Mouse (Mus musculus) ES-Bruce4 (cell line): ENCODE measurements around the gene Trcg1.

Experiments used
- EP300 ChIP-seq: IDR thresholded peaks from 2 replicates; pipeline ENCODE4 v1.6.1; 2011; ENCODE audit warnings: low read depth, low read length; ENCODE audit not compliant: insufficient read depth
- POLR2A ChIP-seq: IDR thresholded peaks from one replicate; pipeline ENCODE4 v1.8.1; 2011; ENCODE audit warnings: low read length; ENCODE audit not compliant: insufficient read depth

DNA sequence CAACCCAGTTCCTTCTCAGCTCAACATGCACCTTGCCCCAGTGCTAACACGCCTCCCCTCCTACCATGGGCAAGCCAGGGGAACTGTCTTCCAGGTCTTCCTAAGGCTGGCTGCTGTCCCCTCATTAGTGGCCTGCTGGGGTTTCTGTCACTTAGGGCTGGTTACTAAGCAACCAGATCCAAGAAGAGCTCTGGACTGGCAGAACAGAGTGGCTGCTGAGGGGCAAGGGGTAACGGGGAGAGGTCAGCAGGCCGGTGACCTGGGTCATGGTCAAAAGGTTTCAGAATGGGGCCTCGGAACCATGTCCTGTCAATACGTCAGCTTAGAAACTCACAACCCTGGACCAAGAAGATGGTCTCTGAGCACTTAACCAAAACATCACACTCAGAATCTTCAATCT is 31.1 kb downstream of the Trcg1 start:
- TF ChIP-seq POLR2A (no peak), EP300 (no peak)
